Mouse (Mus musculus): ENCODE measurements around the gene Plxna1.

The Plxna1 gene

DNA sequence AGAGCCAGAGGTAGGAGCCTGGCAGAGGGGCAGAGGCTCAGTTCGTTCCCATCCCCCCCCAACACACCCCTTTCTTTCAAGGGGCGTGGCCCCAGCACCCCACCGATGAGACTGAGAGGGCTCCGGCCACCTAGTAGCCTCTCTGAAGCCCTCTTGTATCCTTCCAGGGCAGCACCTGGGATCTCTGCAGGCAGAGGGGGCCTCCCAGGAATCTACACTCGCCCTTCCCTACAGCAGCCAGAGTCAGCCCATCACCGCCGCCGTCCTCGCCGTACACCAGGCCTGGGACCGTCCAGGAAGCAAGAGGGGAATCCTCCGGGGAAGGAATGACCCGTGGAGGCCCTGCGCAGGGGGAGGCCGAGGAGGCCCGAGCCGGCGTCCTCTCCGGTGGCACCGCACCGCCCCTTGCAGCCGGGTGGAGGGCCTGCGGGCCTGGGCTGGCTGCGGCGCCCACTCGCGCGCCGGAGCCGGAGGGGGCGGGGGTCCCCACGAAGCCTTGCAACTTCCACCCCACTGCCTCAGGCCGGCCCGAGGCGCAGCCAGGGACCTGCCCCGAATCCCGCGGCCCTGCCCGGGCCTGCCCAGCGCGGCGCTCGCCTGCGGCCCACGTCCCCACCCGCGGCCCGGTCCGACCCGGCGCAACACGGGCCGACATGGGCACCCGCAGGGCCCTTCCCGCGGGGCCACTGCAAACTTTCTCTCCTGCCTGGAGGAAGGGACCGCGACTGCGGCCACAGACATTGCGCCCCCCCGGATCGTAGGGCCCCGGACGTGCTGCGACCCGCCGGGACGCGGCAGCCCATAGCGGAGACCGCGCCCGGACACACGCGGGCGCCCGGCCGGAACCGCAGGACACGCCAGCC lies 771 bp downstream of the Plxna1 start:
- peak; percentile 11 for DNase-seq (ENCODE audit: low spot score)

DNA sequence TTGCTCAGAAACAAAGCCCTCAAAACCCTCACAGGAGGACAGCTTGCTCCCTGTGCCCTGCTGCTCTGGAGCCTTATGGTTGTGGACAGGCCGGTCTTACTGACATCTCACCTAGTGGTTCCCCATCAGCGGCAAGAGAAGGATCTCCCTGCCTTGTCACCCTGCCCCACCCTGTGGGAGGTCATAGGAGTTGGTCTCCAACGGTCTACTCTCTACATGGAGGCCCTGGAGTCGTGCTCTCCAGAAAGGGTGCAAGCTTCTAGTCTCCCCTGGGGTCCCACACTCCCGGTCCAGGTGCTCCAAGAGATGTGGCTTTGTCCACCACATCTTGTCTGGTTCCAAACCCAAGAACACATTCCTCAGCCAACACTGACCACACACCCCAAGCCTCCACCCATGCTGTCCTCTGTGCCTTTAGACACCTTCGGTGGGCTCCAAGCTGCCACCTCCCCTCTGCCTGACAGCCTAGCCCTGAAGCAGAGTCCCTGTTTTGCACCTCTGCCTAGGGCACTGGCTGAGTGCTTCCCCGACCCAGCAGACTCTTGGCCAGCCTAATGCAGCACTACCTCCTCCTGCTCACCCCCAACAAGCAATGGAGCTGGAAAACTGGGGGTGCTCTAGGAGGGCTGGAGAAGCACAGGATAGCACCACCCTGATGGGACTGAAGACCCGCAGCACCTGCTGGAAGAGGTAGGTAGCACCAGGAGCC lies 1.6 kb downstream of the Plxna1 start:
- no peak for DNase-seq (ENCODE audit: low spot score)

DNA sequence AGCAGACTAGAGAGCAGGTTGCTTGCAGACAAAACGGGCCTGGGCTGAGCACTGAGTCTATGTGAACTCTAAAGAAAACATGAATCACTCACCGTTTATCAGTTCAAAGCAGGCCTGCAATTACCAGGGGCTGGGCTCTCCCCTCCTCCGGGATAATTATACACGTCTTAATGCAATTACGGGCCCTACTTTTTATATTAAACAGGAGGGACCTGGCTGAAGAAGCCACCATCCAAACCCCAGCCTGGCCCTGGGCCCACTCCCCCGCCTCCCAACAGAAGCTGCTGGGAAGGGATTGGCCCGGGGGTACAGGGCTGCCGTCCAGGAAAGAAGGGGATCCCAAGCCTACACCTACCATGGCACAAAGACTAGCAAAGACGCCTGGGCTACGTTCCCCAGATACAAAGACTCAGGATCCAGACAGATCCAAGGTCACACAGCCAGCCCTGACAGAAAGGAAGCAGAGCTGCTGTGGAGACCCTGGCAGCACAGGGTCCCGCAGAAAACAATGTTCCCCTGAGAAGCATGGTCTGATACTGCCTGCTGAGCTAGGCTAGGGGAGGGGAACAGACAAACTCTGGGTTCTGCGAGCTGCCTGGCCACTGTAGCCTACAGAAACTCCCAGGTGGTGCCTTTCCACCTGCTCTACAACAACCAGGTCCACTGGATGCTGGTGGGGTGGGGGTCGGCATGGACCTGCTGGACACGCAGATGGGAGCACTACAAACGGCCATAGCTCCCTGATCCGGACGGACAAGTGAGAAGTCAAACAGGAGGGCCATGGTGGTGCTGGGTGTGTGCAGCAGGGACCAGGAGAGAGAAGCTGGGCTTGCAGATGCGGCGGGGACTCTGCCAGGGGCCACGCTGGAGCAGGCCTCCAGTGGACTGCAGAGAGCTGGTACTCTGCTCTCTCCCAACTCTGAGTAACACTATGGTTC lies 2.4 kb downstream of the Plxna1 start:
- no peak for DNase-seq (ENCODE audit: low spot score)

DNA sequence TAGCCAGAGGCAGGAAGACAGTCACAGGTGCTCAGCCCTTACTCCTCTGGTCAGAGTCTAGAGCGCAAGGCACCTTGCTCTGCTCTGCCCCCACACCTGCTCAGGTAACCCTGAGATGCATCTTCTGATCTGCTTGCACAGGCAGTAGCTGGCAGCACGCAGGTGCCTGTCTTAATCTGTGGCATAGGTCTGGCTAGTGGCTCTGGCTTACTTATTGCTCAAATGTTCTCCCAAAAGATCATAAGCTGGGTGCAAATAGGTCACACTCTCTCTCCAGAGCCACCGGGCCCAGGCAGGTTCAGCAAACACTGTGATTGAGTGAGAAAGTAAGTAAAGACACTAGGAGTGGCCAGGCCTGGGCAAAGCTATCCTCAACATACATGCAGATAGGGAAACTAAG lies 3.2 kb downstream of the Plxna1 start:
- no peak for DNase-seq (ENCODE audit: low spot score)

DNA sequence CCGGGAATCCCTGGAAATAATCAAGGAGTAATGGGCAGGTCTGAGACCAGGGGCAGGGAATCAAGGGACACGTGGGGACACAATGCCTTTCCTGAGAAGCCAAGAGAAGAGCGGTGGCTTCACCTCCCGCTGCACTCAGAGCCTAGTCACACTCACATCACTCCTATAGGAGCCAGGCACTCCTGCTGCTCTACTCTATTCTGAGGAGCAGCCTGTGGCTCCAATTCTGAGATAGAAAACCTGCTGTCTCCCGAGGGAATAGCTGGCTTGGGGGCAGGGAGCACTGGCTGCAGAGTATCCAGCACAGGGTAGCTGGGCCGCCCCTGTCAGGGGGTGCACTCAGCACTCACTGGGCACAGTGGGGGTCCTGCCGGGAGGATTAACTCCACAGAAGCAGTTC lies 6.8 kb downstream of the Plxna1 start:
- no peak for DNase-seq (ENCODE audit: low spot score)

DNA sequence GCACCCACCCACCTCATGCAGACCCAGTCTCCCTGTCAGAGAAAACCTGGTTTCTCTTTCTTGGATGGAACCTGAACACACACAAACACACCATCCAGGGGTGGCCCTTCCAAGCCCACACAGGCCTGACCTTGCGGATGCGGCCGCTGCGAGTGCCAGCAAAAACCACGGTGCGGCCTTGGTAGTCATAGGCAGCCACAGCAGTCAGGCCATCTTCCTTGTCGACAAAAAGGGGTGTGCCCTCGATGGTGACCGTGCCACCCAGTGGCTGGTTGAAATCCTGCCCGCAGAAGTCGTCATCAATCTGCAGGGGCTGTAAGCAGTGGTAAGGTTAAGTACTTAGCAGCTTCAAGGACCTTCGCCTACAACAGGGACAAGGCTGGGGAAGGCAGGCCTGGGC lies 7.7 kb downstream of the Plxna1 start:
- DNase-seq (ENCODE audit: low spot score): no peak

DNA sequence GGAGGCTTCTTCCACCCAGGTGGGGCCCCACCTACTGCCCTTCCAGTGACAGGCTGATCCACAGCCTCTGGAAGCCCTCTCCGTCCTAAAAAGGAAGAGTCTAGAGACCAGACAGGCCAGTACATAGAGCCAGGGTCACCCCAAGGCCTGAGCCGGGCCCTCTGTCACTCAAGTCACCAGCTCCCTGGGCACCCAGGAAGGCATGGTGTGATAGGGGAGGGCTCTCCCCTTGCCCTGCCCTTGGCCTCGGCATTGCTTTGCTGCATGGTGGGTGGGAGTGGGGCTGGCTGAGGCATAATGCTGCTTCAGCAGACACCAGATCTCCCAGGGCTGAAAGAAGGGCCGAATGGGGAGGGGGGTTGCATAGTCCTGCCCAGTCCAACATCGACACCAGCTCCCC lies 8.3 kb downstream of the Plxna1 start:
- DNase-seq (ENCODE audit: low spot score): no peak

DNA sequence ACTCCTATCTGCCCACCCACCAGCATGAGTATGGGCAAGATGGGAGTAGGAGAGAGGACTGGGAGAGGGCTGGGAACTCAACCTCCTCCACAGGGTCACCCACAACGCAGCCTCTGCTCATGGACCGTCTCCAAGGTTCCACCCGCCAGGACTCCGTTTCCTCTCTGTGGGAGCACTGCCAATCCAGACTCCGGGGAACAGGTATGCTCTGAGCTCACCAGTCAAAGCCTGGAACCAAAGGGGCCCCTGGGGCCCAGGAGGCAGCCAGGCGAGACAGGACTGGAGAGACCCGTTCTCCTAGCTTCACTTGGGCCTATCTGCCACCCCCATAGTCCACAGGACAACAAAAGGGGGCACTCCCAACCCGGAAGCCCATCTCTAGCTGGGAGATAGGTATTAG lies 9.3 kb downstream of the Plxna1 start:
- no peak for DNase-seq (ENCODE audit: low spot score)

DNA sequence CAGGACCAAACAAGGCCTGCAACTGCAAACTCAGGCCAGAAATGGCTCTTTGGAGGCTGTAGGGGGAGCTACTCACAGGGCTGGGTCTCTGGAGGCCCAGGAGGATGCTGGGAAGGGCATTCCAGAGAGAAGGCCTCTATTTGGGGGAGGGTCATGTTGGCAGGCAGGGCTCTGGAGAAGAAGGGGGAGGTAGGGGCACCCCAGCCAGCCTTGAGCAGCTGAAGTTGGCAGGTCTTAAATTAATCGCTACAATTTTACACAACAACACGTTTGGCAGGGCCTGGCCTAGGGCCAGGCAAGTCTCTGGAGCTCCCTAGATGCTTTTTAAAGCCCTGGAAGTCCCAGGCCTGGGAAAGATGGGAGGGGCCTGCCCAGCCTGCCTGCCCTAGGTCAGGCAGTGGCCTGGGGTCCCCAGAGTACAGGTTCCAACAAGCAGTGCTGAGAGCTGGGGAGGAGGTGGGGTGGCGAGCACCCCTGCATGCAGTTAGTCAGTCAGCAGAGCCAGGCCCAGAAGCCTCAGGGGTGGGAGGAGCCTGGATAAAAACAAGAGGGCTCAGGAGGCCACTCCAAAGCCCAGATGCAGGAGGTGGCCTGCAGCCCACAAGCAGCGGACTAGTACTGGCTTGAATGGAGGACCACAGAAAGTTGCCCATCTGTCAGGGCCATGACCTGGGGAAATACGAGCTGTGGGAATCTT lies 10.8 kb downstream of the Plxna1 start:
- DNase-seq (ENCODE audit: low spot score): no peak

DNA sequence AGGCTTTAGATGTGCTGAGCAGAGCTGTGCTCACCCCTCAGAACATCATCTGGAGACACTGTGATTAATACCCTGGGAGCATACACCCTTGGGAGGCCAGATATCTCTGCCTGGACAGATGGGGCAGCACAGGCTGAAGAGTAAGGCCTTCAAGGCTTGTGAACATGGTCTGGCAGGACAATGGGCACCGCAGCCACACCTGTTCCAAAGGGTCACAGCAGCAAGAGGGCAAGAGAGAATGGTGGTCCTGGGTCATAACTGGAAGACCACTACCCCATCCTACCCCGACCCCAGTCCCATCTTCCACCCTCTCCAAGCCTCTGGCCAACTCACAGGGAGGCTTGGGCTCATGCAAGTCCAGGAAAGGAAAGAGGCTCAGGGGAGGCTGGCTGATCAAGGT lies 11.9 kb downstream of the Plxna1 start:
- DNase-seq (ENCODE audit: low spot score): no peak

DNA sequence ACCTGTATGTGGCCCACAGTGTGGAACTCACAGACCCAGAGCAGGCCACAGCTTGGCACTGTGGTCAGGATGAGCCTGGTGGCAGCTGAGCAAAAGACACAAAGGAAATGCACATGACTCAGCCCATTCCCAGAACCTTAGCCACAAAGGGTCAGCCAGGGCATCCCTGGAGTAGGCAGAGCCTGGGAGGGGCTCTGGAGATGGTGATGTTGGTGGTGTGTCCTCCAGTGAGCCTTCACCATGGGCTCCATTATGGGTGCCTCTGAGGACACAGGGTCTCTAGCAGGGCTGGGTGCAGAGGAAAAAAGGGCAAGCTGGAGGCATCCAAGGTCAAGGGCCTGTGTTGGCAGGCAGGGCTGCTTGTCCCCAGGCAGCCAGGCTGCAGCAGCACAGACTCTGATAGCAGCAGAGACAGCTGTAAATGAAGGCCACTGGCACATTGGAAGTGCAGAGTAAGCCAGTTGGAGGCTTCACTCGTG lies 12.3 kb downstream of the Plxna1 start:
- no peak for DNase-seq (ENCODE audit: low spot score)

DNA sequence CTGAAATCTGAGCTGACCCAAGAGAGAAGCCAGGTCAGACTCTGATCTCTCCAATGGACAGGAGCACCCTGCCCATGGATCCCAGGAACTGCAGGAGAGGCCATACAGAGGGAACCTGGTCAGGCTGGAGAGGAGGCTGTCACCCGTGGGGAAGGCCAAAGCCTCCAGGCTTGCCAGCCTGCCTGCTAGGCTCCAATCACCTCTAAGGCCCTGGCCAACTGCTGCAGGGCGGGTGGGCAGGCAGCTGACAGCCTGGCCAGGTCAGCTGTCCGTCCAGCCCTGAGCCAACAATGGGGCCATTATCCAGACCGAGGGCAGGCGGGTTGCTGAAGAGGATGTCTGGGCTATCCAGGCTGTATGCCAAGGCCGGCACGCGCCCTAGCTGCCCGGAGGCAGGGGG lies 14.1 kb downstream of the Plxna1 start:
- no peak for DNase-seq (ENCODE audit: low spot score)

DNA sequence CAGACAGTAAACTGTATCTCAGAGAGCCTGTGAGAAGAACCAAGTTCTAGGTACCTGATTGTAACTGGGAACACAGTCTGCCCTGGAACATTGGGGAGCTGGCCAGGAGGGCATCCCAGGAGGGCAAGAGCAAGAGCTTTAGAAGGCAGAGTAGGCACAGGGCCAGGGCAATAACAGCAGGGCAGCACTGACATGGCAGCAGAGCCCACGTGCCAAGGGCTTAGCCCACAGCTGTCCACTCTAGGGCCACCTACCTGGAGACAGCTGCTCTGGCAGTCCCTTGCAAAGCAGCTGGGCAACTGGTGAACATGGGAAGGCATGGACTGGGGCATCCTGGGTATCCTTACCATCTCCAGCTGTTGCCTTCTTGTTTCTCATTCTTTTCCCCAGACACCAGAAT lies 14.6 kb downstream of the Plxna1 start:
- DNase-seq (ENCODE audit: low spot score): no peak

DNA sequence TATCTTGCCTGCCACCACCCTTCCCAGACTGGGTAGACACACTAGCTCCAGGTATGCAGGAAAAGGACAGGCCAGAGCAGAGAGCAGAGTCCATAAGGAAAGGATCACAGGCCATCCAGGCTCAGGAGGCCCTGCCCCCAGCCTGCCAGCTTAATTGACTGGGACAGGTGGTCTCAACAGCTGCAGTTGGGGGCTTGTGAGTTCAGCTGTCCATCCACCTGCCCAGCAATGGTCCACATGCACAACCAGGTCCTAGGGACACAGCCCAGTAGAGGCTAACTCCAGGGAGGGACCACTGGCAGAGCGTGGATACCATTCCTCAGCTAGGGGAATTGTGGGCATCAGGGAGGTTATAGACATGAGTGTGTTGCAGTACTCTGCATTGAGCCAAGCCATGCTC lies 16.6 kb downstream of the Plxna1 start:
- DNase-seq (ENCODE audit: low spot score): no peak

DNA sequence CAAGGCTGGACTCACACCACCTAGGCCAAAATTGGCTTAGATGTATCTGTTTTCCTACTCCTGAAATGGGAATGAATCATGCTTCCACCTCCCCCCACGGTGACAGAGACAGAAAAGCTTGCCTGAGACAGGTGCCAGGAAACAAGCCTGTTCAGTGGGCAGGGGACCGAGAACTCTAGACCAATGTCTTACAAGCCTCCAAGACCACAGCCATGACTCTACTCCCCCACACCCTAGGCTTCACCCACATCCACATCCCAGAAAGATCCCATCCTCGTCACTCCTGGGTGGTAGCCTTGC lies 17.0 kb downstream of the Plxna1 start:
- no peak for DNase-seq (ENCODE audit: low spot score)

DNA sequence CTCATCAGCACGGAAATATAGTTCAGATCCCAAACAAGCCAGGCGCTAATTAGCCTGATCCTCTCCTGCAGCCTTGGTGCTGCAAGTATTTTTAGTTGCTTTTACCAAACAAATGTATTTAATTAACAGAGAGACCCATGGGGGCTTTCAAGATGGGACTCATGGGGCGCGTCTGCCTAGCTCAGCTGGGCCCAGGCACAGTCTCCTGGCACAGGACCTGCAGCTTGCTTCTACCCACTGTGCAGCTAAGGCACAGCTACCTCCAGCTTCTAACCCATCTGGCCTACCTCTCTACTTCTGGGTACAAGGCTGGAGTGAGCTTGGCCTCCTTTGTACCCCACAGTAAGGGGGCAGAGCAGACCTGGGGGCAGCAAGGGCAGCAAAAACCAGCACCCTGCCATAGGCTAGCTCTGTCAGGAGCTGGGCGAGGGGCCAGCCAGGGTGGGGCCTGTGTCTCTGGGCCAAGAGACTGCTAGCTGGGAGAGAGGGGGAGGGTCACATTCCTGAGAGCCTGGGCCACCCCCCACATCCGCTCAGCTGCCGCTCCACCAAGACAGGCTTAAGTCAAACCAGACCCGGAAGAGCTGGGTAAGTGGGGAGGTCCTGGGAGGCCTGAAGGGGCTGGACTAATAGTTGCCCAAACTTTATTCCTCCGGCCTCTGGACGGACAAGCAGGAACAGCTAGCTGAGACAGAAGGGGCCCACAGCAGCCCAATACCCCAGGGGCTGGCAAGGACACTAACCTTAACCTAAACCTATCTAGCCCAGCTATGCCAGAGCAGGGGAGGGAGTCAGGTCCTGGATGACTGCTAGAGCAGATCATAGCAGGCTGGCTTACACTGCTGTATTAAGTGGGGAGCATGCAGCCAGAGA lies 17.6 kb downstream of the Plxna1 start:
- DNase-seq (ENCODE audit: low spot score): peak; percentile 44

DNA sequence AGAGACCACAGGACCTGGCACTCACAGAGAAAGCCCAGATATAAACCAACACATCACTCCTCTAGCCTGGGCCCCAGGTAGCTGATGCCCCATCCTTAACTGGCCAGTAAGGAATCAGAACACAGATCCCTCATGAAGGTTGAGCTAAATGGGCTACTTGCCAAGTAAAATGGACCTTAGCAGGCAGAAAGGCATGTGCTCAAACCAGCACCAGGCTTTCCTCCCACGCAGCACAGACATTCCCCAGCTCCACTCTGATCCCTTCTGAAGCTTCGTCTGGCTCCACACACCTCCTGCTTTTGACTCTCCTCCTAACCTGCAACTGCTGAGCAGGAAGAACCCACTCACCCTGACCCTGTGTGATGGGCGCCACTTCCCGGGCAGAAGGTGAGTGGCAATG lies 20.4 kb downstream of the Plxna1 start:
- no peak for DNase-seq (ENCODE audit: low spot score)

DNA sequence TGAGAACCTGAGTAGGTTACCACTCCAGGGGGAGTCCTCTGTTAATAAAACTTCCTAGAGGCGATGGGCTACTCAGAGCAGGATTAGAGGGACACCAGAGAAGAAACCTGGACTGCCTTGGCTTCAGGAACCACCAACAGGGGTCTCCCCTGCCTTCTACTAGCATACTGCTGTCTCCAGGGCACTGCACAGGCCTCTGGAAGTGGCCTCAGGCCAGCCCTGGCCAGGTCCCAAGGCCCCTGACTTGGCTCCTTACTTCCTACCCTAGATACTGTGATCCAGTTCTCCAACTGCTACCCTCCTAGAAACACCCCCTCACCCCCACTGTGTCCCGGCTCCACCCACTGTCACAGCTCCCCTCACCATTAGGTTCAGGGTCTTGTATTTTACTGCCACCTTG lies 23.0 kb downstream of the Plxna1 start:
- no peak for DNase-seq (ENCODE audit: low spot score)

DNA sequence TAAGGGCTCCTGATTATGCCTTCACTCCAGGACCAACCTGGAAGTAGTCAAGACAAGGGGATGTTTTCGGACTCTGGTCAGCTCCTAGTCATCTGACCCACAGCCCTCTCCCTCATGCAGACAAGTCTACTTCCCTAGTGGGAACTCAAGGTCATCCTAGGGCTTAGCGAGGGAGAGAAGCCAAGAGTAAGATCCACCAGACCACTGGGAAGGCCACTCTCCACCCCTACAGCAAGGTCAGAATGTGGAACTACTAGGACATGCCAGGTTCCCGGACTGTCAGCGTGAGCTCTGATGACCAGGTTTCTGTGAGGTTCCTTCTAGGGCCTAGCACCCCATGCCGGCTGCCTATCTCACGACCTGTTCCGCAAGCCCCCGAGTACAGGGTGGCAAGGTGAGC lies 23.7 kb downstream of the Plxna1 start:
- DNase-seq (ENCODE audit: low spot score): no peak

DNA sequence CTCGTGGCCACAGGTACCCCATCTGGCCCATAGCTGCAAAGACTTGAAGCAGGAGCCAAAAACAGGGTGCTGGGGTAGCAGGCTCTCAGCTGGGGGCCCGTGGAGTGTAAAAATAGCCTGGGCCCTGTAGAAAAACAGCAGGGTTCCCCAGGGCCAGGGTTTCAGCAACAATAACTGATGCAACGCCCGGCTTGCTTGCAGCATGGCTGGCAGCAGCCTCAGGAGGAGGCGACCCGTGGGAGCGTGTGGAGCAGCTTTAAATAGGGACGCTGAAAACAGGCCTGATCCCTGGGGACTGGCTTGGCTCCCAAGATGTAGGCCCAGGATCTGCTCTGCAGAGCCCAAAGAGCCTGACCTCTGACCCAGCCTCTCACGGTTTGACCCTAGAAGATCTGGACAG lies 24.8 kb downstream of the Plxna1 start:
- DNase-seq (ENCODE audit: low spot score): no peak
